Mouse (Mus musculus) right cerebral cortex, postnatal 36 days (tissue): ENCODE measurements around the gene Slc24a3.

Experiments used
- DNase-seq, 2 experiments: peaks; one replicate each; pipeline ENCODE4 v3.0.0; 2022; ENCODE audit warnings: low spot score in 2 of 2, mixed read lengths in 1 of 2

The Slc24a3 gene

GRCm38 (mm10) chr2:145680762-145681161 is 513.2 kb downstream of the Slc24a3 start:
- no peak for DNase-seq

- no peak for DNase-seq
Measured at GRCm38 (mm10) chr2:145681626-145682025, 514.1 kb downstream of the Slc24a3 start.

GRCm38 (mm10) chr2:145682924-145683323 is 515.4 kb downstream of the Slc24a3 start:
- DNase-seq: no peak

- no peak for DNase-seq
Measured at GRCm38 (mm10) chr2:145683536-145683935, 516.0 kb downstream of the Slc24a3 start.

GRCm38 (mm10) chr2:145684151-145684550 is 516.6 kb downstream of the Slc24a3 start:
- DNase-seq: peak; percentile 22 to 25

GRCm38 (mm10) chr2:145684891-145685290 is 517.3 kb downstream of the Slc24a3 start:
- DNase-seq: no peak

- DNase-seq: no peak
Measured at GRCm38 (mm10) chr2:145686017-145686416, 518.5 kb downstream of the Slc24a3 start.

GRCm38 (mm10) chr2:145691367-145692009 is 523.9 kb downstream of the Slc24a3 start:
- DNase-seq: no peak
